Mouse (Mus musculus): ENCODE results near the gene Itpk1.

Itpk1 gene

DNA sequence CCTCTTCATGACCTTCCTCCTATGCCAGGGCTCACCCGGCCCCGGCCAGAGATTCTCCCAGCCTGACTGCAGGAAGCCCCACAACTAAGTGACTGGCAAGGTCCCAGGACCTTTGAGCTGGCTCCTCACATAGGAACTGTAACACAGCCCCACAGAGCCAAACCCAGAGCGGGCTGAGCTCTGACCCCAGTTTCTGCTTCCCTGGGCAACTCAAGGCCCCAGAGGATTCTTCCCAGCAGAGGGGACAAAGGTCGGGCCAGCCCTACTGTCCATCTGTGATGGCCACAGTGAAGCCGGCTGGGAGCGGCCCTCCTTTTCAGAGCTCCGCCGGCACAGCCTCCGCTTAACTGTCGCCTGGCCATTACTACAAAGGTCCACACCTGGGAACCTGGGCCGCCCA, 13.6 kb downstream of the Itpk1 start:
- DNase-seq (ENCODE audit: low read depth, low spot score): no peak

GRCm38 (mm10) chr12:102689773-102690563, 14.8 kb downstream of the Itpk1 start:
- no peak for DNase-seq (ENCODE audit: low read depth, low spot score)

DNA sequence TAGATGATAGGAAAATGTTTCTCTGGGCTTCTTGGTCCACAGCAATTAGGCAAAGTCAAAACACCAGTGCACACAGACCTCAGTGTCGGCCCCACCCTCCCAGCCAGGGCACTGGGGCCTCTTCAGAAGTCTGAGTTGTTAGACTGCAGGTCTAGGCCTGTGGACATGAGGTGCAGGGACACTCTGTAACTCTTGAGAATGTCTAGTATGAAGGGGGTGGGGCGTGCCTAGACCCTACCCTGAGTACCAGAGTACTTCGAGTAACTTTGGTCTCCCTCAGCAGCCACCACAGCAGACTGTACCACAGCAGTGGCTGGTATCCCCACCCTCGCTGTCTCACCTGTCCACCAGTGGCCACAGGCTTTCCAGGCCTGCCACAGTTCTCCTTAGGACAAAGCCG, 18.4 kb downstream of the Itpk1 start:
- no peak for DNase-seq (ENCODE audit: low read depth, low spot score)

DNA sequence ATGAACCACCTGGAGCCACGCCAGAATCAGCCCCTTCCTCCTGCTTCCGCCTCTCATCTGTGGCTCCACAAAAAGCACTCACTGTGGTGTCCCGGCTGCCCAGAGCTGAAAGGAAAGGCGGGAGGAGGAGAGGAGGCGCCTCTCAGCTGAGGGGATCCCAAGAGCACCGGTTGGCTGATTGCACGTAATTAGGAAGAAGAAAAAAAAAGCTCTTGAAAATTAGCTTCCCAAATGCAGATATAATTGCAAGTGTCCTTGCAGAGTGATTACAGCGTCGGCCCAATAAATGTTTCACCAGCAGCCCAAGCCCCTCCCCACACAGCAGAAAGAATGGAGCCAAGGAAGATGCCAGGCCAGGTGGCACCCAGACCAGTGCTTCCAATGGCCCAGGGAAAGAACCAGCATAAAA, 19.2 kb downstream of the Itpk1 start:
- DNase-seq (ENCODE audit: low read depth, low spot score): no peak

DNA sequence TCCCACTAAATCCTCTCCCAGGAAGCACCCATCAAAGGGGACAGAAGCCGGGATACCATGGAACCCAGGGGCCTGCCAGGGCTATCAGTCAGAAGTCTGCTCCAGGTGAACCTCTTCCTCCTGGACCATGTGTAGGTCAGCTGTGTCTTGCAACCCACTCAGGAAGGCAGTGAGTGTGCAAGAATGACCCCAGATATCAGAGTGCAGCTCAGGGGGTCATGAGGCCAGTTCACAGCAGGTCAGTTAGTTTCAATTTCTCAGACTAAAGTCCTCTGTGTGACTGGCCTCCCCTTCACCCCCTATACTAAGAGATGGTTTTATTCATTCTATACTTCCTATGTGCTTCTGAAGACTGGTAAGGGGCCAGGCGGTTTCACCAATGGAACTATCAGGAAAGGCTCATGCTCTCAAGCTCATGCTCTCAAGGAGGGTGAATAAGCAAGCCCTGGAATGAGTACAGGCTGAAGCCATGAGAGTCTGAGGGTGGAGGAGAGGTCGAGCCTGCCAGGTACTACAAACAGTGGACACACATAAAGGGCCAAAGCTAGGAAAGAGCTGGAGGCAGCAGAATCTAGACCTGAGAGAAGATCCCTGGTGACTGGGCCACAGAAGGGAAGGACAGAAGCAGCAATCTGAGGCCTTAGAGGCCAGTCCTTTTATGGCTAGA, 19.9 kb downstream of the Itpk1 start:
- DNase-seq (ENCODE audit: low read depth, low spot score): no peak

- no peak for DNase-seq (ENCODE audit: low read depth, low spot score)
These were observed 20.8 kb downstream of the Itpk1 start for GRCm38 (mm10) chr12:102683979-102684378.

DNA sequence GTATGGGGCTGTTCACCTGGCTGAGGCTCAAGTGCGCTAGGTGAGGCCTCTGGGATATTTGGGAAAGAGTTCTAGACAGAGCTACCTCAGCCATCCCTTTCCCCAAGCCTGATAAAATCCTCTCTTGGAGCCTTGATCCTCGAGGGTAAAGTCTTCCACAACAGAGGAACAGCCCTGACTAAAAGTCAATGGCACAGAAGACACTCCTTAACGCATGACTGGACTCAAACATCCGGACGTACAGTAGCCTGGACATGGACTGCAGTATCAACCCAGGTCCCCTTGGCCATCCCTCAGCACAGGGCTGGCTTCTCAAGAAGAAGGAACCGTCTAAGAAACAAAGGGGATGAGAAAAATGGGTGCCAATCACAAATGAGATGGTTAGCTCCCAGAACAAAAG, 21.3 kb downstream of the Itpk1 start:
- DNase-seq (ENCODE audit: low read depth, low spot score): no peak

DNA sequence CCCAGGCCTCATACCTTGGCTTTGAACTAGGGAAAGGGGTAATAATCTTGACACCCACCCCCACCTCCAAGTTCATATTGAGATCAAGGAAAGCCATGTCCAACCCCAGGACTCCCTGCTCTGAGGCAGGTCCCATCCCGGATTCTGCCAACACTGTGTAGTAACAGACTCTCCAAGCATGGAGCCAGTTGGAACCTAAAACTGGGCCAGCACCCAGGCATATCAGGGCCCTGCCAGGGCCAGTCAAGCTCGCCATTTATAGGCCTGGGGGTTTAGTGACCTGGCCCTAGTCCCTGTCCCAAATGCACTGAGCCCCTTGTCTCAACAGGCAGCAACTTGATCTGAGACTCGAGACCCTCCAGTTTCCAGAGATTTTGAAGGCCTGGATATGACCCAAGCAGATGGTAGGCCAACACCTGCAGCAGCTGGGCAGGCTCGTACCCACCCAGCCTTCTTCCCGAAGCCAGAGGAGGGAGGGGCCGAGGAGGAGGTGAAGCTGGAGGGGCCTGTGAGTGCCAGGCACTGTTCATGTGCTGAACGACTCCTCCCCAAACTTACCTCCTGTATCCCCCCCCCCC, 21.9 kb downstream of the Itpk1 start:
- no peak for DNase-seq (ENCODE audit: low read depth, low spot score)

DNA sequence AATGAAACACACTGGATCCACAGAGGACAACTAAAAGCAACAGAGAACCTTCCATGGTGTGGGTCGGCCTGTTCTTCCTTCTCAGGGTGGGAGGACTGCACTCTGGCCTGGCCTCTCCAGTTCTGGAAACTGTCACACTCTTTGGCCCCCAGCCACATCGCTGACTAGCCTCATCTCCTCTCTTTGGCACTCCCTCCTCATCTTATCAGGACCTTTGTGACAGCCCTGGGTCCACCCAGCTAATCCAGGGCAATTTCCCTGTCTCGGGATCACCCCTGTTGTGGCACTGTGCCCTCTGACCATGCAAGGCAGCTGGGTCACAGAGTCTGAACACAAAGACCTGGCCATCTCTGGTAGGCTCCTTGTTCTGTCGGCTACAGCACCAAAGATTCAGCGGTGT, 22.6 kb downstream of the Itpk1 start:
- no peak for DNase-seq (ENCODE audit: low read depth, low spot score)

DNA sequence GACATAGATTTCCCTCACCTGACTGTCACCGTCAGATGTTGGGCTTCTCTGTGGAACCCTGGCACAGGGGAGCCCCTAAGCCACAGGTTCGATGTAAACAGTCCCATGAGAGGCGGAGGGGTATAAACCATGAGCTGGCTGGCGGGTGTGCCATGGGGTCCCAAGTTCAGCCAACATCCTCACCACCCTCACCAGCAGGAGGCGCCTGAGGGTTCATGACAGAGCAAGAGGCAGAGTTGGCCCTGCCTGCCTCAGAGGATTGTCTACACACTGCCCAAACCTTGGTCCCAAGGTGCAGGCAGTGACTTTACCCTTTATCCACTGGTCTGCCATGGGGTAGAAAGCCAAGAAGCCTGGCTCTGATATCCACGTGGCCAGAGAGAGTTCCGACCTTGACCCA, 23.1 kb downstream of the Itpk1 start:
- no peak for DNase-seq (ENCODE audit: low read depth, low spot score)

DNA sequence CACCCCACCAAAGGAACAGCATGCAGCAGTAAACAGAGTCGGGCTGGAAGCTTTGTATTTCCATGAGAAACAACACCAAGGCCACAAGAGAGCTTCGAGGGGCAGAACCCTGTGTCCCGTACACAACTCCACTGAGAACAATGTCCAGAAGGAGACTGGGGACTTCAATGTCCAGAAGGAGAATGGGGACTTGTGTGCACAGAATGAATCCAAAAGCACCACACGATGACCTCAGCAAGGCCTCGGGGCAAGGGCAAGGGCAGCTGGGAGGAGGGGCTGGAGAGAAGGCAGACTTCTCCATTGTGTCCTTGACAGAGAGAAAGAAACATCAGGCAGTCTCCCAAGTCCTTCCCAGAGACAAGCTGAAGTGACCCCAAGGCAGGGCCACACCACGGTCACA, 25.9 kb downstream of the Itpk1 start:
- no peak for DNase-seq (ENCODE audit: low read depth, low spot score)

DNA sequence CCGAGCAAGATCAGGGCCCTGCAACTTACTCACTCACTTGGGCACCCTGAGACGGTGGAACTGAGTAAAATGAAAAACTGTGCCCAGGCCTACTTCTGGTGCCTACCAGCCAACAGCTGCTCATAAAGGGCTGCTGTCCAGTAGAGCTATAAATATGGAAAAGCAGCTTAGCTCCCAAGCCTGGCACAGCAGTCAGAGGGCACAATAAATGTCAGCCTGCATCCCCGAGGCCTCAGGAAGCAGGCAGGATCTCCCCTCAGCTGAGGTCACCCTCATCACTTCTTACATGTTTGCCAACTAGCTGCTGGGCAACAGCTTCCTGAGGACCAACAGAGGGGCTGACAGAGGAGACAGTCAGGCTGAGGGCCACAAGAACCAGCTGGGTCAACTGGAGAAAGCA, 27.6 kb downstream of the Itpk1 start:
- no peak for DNase-seq (ENCODE audit: low read depth, low spot score)

DNA sequence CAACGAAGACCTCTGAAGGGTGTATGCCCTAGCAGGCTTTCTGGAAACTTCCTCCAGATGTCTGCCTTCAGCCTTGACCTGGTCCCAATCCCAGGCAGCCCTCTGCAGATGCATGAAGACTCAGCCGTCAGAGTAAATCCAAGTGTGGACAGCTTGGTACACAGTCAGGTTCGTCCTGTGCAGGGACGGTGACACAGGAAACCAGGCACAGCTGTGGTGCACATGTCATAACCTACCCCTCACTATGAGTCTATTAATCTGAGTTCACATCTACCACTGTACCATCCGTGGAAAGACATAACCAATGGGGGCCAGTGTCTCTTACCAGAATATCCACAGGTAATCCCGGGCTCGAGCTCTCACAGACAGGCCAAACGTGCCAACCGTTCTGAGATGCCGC, 30.2 kb downstream of the Itpk1 start:
- no peak for DNase-seq (ENCODE audit: low read depth, low spot score)

GRCm38 (mm10) chr12:102674123-102674522, 30.6 kb downstream of the Itpk1 start:
- DNase-seq (ENCODE audit: low read depth, low spot score): no peak

DNA sequence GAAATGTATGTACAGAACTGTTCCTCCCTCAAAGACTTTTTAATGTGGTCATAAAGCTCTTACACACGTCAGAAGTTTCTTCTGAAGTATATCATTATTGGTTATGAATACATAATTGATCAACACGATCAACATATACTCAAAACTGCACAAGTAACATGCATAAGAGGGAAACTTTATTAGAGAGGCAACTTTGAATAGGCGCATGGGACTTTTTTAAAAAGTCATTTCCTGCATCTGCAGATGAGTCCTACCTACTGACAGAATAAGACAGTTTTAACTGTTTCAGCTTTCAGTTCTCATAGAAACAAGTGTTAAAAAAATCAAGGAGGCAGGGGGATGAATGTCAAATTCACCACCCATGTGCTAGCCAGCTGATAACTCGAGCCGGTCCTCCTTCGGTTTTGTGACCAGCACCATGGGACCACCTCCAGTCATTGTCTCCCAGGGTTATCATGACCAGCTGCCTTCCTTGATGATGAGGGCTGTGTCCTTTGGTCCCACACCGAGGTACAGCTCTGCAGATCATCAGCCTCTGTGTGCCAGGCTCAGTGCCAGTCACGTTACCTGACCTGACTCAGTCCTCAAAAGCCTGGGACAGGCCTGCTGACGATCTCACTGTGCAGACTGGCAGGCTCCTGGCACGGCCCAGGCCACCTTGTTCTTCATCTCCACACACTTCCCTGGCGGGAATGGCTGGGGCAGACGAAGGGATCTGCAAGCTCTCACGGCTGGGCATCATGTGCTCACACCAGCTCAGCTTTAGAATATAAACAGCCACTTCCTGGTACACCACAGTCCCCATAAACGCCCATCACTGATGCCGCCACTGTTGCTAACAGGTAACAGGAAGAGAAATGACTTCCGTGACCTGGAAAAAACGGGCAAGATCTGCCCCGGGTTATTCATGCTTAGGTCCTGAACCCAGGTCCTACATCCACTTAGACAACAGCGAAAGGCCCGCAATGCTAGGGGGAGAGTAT, 31.6 kb downstream of the Itpk1 start:
- DNase-seq (ENCODE audit: low read depth, low spot score): no peak

DNA sequence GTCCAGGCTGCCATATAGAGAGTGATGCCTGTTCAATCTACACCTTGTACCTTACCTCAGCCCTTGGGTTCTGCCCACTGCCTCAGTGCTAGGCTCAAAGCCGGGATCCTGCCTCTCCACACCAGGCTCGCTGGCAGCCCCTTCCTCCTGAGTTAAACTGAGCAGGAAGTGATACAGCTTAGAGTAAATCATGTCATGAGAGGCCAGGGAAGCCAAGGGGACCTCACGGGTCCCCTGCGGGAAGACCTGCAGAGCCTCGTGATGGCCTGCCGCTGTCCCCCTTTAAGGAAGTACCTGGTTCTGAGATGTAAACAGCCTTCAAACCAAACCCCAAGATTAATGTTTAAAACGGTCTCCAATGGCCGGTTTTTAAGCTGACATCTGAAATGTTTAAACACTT, 32.6 kb downstream of the Itpk1 start:
- DNase-seq (ENCODE audit: low read depth, low spot score): no peak

DNA sequence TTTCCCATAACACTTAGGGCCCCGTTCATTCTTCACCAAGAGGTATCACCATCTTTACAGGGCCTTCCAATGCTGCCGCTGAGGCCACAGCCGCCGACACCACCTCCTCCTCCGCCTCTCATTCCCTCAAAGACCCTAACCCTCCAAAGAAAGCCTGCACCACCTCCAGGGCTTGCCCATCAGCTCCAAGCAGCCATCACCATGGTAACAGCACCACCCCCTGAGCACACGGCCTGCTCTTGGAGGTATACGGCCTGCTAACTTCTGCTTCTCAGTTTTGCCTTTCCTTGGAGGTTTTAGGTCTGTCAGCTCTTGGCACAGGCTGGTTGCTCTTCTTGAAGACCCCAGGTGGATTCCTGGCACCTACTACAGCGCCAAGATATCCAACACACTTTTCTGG, 33.9 kb downstream of the Itpk1 start:
- DNase-seq (ENCODE audit: low read depth, low spot score): no peak

DNA sequence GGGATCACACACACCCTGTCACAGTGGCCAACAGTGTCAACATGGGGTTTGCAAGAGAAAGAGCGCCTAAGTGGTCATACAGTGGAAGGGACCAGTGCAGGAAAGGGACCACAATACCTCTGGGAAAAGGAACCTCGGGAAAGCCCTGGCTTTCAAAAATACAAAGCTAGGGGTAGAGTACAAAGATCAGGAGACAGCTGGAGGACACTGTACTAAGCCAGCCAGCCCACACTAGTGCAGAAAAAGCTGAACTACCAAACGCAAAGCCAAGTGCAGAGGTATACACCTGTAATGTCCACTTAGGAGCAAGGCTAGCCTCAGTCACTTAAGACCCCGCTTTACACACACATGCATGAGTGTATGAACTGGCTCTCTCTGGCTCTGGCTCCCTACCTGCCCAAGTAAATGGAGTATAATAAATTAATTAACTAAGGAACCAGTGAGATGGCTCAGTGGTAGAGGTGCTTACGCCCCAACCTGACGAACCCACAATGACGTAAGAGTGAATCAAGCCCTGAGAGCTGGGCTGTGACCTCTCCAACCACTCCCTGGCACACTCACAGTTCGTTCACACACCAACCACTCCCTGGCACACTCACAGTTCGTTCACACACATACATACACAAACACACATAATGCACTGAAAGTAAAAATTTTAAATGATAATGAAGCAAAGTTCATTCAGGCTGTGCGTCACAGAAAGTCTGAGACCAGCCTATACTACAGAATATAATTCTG, 39.1 kb downstream of the Itpk1 start:
- DNase-seq (ENCODE audit: low read depth, low spot score): no peak

GRCm38 (mm10) chr12:102664052-102664448, 40.7 kb downstream of the Itpk1 start:
- no peak for DNase-seq (ENCODE audit: low read depth, low spot score)

DNA sequence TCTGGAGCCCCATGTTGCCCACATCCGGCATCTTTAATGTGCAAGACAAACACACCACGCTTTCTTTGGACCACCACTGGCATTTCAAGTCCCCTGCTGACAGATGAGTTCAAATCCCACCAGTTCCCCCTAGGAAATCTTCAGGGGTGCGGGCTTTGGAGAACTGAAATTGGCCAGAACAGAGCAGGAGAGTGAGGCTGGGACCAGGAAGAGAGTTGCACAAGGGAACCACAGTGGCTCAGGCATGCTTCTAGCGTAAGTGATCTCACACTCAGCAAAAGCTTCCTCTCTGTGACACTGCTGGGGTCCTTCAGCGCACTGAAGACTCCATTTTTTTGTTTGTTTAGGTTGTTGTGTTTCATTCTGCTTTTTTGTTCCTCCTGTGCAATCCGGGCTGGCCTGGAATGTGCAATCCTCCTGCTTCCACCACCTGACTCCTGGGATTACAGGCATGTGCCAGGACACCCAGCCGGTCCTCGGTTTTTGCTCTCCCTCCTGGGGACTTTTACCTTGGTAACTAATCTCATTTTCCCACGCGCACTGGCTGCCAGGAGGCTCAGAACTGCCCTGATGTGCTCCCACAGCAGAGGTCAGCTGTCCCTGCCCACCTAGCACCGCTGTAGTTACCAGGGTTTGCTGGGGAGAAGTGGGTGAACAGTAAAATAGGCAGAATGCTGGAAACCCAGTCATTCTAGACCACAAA, 41.2 kb downstream of the Itpk1 start:
- DNase-seq (ENCODE audit: low read depth, low spot score): no peak

DNA sequence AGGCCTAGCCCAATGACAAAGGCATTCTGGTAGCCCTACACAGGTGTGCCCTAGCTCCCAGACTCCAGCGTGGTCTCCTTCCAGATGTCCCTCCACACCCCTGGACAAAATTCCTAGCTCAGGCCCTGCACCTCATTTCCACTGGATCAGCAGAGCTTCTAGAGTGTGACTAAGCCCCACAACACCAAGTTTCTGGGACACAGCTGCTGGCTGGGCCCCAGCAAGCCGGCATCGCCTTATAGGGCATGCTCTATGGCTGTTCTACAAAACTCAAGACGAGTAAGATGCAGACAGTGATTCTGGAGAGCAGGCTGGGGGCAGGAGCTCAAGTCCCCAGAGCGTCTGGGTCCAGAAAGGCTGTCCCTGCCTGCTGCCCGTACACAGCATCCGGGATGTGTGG, 43.0 kb downstream of the Itpk1 start:
- DNase-seq (ENCODE audit: low read depth, low spot score): no peak
